Mouse (Mus musculus): Measurements from ENCODE around the gene Prrx1. TPM values are rescaled to one million over a fixed set of nuclear protein-coding genes. Genes with fewer than 3 reads are reported as not detected.

The Prrx1 gene
- polyA plus RNA-seq, 1 experiment from 2014 or later, result 3.5 TPM

GRCm38 (mm10) chr1:163308631-163309030, 4.9 kb downstream of the Prrx1 start:
- H3K27ac ChIP-seq (replicated peaks; ENCODE audit: low read depth, low read length), result no peak overlapping the region
- peak overlapping the region; percentile 14 for H3K4me3 ChIP-seq (replicated peaks; ENCODE audit: low read depth, low read length)
- peak overlapping the region; percentile 41 for H3K4me2 ChIP-seq (ENCODE audit: low read length)
- ATAC-seq (ENCODE audit: low FRiP score, low TSS enrichment) (peak; percentile 34), DNase-seq (peak; percentile 70)
- H3K27me3 ChIP-seq (ENCODE audit: control insufficient read depth, insufficient read depth, low read length), result peaks cover 65% of the 10 kb centered on the region
- peaks cover 11% of the 10 kb centered on the region for H3K4me1 ChIP-seq (ENCODE audit: control insufficient read depth, insufficient read depth, low read length)
- H3K36me3 ChIP-seq (ENCODE audit: control insufficient read depth, insufficient read depth, low read length), result no peaks in the 10 kb centered on the region
- under 1% methylated on average over 24 of the region's 24 CpGs for WGBS
- H3K9ac ChIP-seq (replicated peaks; ENCODE audit: low read length), result no peak overlapping the region
- H3K9me3 ChIP-seq (ENCODE audit: control insufficient read depth, low read length), result no peaks in the 10 kb centered on the region

- Histone ChIP-seq H3K4me3 (replicated peaks; ENCODE audit: low read depth, low read length) (no peak overlapping the region), H3K4me1 (ENCODE audit: control insufficient read depth, insufficient read depth, low read length) (peaks cover 10% of the 10 kb centered on the region), H3K9ac (replicated peaks; ENCODE audit: low read length) (no peak overlapping the region), H3K27ac (replicated peaks; ENCODE audit: low read depth, low read length) (no peak overlapping the region), H3K9me3 (ENCODE audit: control insufficient read depth, low read length) (no peaks in the 10 kb centered on the region), H3K4me2 (ENCODE audit: low read length) (no peak overlapping the region), H3K27me3 (ENCODE audit: control insufficient read depth, insufficient read depth, low read length) (peaks cover 65% of the 10 kb centered on the region), H3K36me3 (ENCODE audit: control insufficient read depth, insufficient read depth, low read length) (no peaks in the 10 kb centered on the region)
- ATAC-seq (ENCODE audit: low FRiP score, low TSS enrichment) (no peak), DNase-seq (no peak)
- WGBS, result 20% methylated on average over 11 of the region's 11 CpGs
Measured at GRCm38 (mm10) chr1:163307706-163308105, 5.8 kb downstream of the Prrx1 start.

GRCm38 (mm10) chr1:163305956-163306355, 7.6 kb downstream of the Prrx1 start:
- H3K9me3 ChIP-seq (ENCODE audit: control insufficient read depth, low read length), result no peaks in the 10 kb centered on the region
- no peaks in the 10 kb centered on the region for H3K36me3 ChIP-seq (ENCODE audit: control insufficient read depth, insufficient read depth, low read length)
- ATAC-seq (ENCODE audit: low FRiP score, low TSS enrichment) (no peak), DNase-seq (no peak)
- H3K27me3 ChIP-seq (ENCODE audit: control insufficient read depth, insufficient read depth, low read length), result peaks cover 47% of the 10 kb centered on the region
- H3K4me2 ChIP-seq (ENCODE audit: low read length), result no peak overlapping the region
- no peak overlapping the region for H3K9ac ChIP-seq (replicated peaks; ENCODE audit: low read length)
- no peak overlapping the region for H3K4me3 ChIP-seq (replicated peaks; ENCODE audit: low read depth, low read length)
- no peak overlapping the region for H3K27ac ChIP-seq (replicated peaks; ENCODE audit: low read depth, low read length)
- no peaks in the 10 kb centered on the region for H3K4me1 ChIP-seq (ENCODE audit: control insufficient read depth, insufficient read depth, low read length)
- WGBS, result 36% methylated on average over 1 of the region's 1 CpGs

GRCm38 (mm10) chr1:163304837-163305236, 8.7 kb downstream of the Prrx1 start:
- Histone ChIP-seq H3K27ac (replicated peaks; ENCODE audit: low read depth, low read length) (no peak overlapping the region), H3K27me3 (ENCODE audit: control insufficient read depth, insufficient read depth, low read length) (peaks cover 36% of the 10 kb centered on the region), H3K9ac (replicated peaks; ENCODE audit: low read length) (no peak overlapping the region), H3K36me3 (ENCODE audit: control insufficient read depth, insufficient read depth, low read length) (no peaks in the 10 kb centered on the region), H3K4me3 (replicated peaks; ENCODE audit: low read depth, low read length) (no peak overlapping the region), H3K4me1 (ENCODE audit: control insufficient read depth, insufficient read depth, low read length) (no peaks in the 10 kb centered on the region), H3K9me3 (ENCODE audit: control insufficient read depth, low read length) (no peaks in the 10 kb centered on the region), H3K4me2 (ENCODE audit: low read length) (no peak overlapping the region)
- DNase-seq, result no peak
- WGBS, result 97% methylated on average over 3 of the region's 3 CpGs
- no peak for ATAC-seq (ENCODE audit: low FRiP score, low TSS enrichment)

GRCm38 (mm10) chr1:163302292-163302691, 11.2 kb downstream of the Prrx1 start:
- Histone ChIP-seq H3K9me3 (ENCODE audit: control insufficient read depth, low read length) (no peaks in the 10 kb centered on the region), H3K9ac (replicated peaks; ENCODE audit: low read length) (no peak overlapping the region), H3K27me3 (ENCODE audit: control insufficient read depth, insufficient read depth, low read length) (peaks cover 10% of the 10 kb centered on the region; the same call in 1 of the 2 replicates), H3K4me3 (replicated peaks; ENCODE audit: low read depth, low read length) (no peak overlapping the region), H3K27ac (replicated peaks; ENCODE audit: low read depth, low read length) (no peak overlapping the region), H3K4me1 (ENCODE audit: control insufficient read depth, insufficient read depth, low read length) (no peaks in the 10 kb centered on the region), H3K4me2 (ENCODE audit: low read length) (no peak overlapping the region), H3K36me3 (ENCODE audit: control insufficient read depth, insufficient read depth, low read length) (no peaks in the 10 kb centered on the region)
- 47% methylated on average over 6 of the region's 6 CpGs for WGBS
- no peak for ATAC-seq (ENCODE audit: low FRiP score, low TSS enrichment)
- no peak for DNase-seq

GRCm38 (mm10) chr1:163293152-163293551, 20.4 kb downstream of the Prrx1 start:
- Histone ChIP-seq H3K36me3 (ENCODE audit: control insufficient read depth, insufficient read depth, low read length) (no peaks in the 10 kb centered on the region), H3K9ac (replicated peaks; ENCODE audit: low read length) (no peak overlapping the region), H3K4me2 (ENCODE audit: low read length) (no peak overlapping the region), H3K27me3 (ENCODE audit: control insufficient read depth, insufficient read depth, low read length) (no peaks in the 10 kb centered on the region), H3K27ac (replicated peaks; ENCODE audit: low read depth, low read length) (no peak overlapping the region), H3K9me3 (ENCODE audit: control insufficient read depth, low read length) (no peaks in the 10 kb centered on the region), H3K4me1 (ENCODE audit: control insufficient read depth, insufficient read depth, low read length) (no peaks in the 10 kb centered on the region), H3K4me3 (replicated peaks; ENCODE audit: low read depth, low read length) (no peak overlapping the region)
- DNase-seq (no peak), ATAC-seq (ENCODE audit: low FRiP score, low TSS enrichment) (no peak)
- WGBS, result 90% methylated on average over 4 of the region's 4 CpGs

- 75% methylated on average over 2 of the region's 2 CpGs for WGBS
- H3K27ac ChIP-seq (replicated peaks; ENCODE audit: low read depth, low read length), result no peak overlapping the region
Measured at GRCm38 (mm10) chr1:163291925-163292324, 21.6 kb downstream of the Prrx1 start.

GRCm38 (mm10) chr1:163289131-163289530, 24.4 kb downstream of the Prrx1 start:
- Histone ChIP-seq H3K4me3 (replicated peaks; ENCODE audit: low read depth, low read length) (no peak overlapping the region), H3K36me3 (ENCODE audit: control insufficient read depth, insufficient read depth, low read length) (no peaks in the 10 kb centered on the region), H3K27me3 (ENCODE audit: control insufficient read depth, insufficient read depth, low read length) (no peaks in the 10 kb centered on the region), H3K4me2 (ENCODE audit: low read length) (no peak overlapping the region), H3K9ac (replicated peaks; ENCODE audit: low read length) (no peak overlapping the region), H3K9me3 (ENCODE audit: control insufficient read depth, low read length) (no peaks in the 10 kb centered on the region), H3K27ac (replicated peaks; ENCODE audit: low read depth, low read length) (no peak overlapping the region), H3K4me1 (ENCODE audit: control insufficient read depth, insufficient read depth, low read length) (no peaks in the 10 kb centered on the region)
- WGBS, result 90% methylated on average over 7 of the region's 7 CpGs
- no peak for DNase-seq
- no peak for ATAC-seq (ENCODE audit: low FRiP score, low TSS enrichment)

More at GRCm38 (mm10) chr1:163291925-163292324, 21.6 kb downstream of the Prrx1 start:
- no peak overlapping the region for H3K4me2 ChIP-seq (ENCODE audit: low read length)
- H3K9me3 ChIP-seq (ENCODE audit: control insufficient read depth, low read length), result no peaks in the 10 kb centered on the region
- H3K4me3 ChIP-seq (replicated peaks; ENCODE audit: low read depth, low read length), result no peak overlapping the region
- no peaks in the 10 kb centered on the region for H3K4me1 ChIP-seq (ENCODE audit: control insufficient read depth, insufficient read depth, low read length)
- DNase-seq, result no peak
- H3K27me3 ChIP-seq (ENCODE audit: control insufficient read depth, insufficient read depth, low read length), result no peaks in the 10 kb centered on the region
- no peak overlapping the region for H3K9ac ChIP-seq (replicated peaks; ENCODE audit: low read length)
- no peaks in the 10 kb centered on the region for H3K36me3 ChIP-seq (ENCODE audit: control insufficient read depth, insufficient read depth, low read length)
- ATAC-seq (ENCODE audit: low FRiP score, low TSS enrichment), result no peak

GRCm38 (mm10) chr1:163285539-163285938, 28.0 kb downstream of the Prrx1 start:
- DNase-seq, result no peak
- 72% methylated on average over 1 of the region's 1 CpGs for WGBS
- no peaks in the 10 kb centered on the region for H3K4me1 ChIP-seq (ENCODE audit: control insufficient read depth, insufficient read depth, low read length)
- no peak overlapping the region for H3K4me2 ChIP-seq (ENCODE audit: low read length)
- no peak for ATAC-seq (ENCODE audit: low FRiP score, low TSS enrichment)
- H3K9me3 ChIP-seq (ENCODE audit: control insufficient read depth, low read length), result no peaks in the 10 kb centered on the region
- H3K9ac ChIP-seq (replicated peaks; ENCODE audit: low read length), result no peak overlapping the region
- no peak overlapping the region for H3K27ac ChIP-seq (replicated peaks; ENCODE audit: low read depth, low read length)
- no peaks in the 10 kb centered on the region for H3K27me3 ChIP-seq (ENCODE audit: control insufficient read depth, insufficient read depth, low read length)
- no peak overlapping the region for H3K4me3 ChIP-seq (replicated peaks; ENCODE audit: low read depth, low read length)
- no peaks in the 10 kb centered on the region for H3K36me3 ChIP-seq (ENCODE audit: control insufficient read depth, insufficient read depth, low read length)

Data from midbrain, embryonic 14.5 days (tissue).